Mouse (Mus musculus) small intestine, adult 2 months (tissue): ENCODE measurements around the gene Hadha.

ENCODE experiments used
- CTCF ChIP-seq: fragments of 200-500 bp; IDR thresholded peaks from 2 replicates; pipeline ENCODE4 v1.5.1; 2012; ENCODE audit warnings: low read depth, mild to moderate bottlenecking, control low read depth, inconsistent platforms, low read length, moderate library complexity, mixed read lengths; ENCODE audit not compliant: insufficient replicate concordance, insufficient read length; ENCODE audit errors: extremely low read depth
- POLR2A ChIP-seq: fragments of 200-500 bp; IDR thresholded peaks from 2 replicates; pipeline ENCODE4 v1.6.1; 2012; ENCODE audit warnings: low read depth, mild to moderate bottlenecking, control low read depth, inconsistent platforms, low read length, moderate library complexity

DNA sequence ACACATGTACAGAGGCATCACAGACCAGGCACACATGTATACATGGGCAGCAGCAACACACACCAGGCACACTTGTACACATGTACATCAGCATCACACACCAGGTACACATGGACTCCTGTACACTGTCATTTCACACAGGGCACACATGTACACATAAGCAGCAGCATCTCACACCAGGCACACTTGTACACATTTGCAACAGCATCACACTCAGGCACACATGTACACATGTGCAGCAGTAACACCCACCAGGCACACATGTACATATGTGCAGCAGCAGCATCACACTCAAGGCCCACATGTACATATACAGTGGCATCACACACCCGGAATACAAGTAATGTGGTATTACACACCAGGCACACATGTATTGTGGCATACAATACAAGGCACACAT, 56.7 kb downstream of the Hadha start:
- TF ChIP-seq CTCF (no peak), POLR2A (no peak)
